Mouse (Mus musculus) monocyte, adult 2 months (primary cell): ENCODE measurements around the gene Isg15.

ENCODE experiments used
- DNase-seq, 2 experiments: peaks; one replicate each; pipeline ENCODE4 v3.0.0; 2022; ENCODE audit warnings: low spot score in 2 of 2, low read depth in 1 of 2

Isg15 gene

GRCm38 (mm10) chr4:156203413-156204131 is 3.0 kb upstream of the Isg15 start:
- no peak for DNase-seq

- peak in 1 of 2 experiments; percentile 58 for DNase-seq
Measured at GRCm38 (mm10) chr4:156203001-156203412, 2.4 kb upstream of the Isg15 start, which contains the start of gene AW011738. AW011738 (plus strand) TSS chr4:156203304.

- DNase-seq = no peak
Measured at GRCm38 (mm10) chr4:156202462-156202893, 1.9 kb upstream of the Isg15 start.

- DNase-seq = peak; percentile 73 to 87
Measured at GRCm38 (mm10) chr4:156197829-156198205, 2.8 kb downstream of the Isg15 start.

- peak in 1 of 2 experiments; percentile 19 for DNase-seq
Measured at GRCm38 (mm10) chr4:156197131-156197828, 3.3 kb downstream of the Isg15 start, which contains the start of gene Agrn. Agrn (minus strand) TSS chr4:156197488.

GRCm38 (mm10) chr4:156195927-156196870 is 4.4 kb downstream of the Isg15 start:
- DNase-seq = no peak

GRCm38 (mm10) chr4:156194346-156194745 is 6.3 kb downstream of the Isg15 start:
- no peak for DNase-seq

- DNase-seq = no peak
Measured at GRCm38 (mm10) chr4:156193906-156194305, 6.7 kb downstream of the Isg15 start.

- no peak for DNase-seq
Measured at GRCm38 (mm10) chr4:156193200-156193590, 7.4 kb downstream of the Isg15 start.

GRCm38 (mm10) chr4:156192421-156193199 is 8.0 kb downstream of the Isg15 start:
- no peak for DNase-seq

- DNase-seq = no peak
Measured at GRCm38 (mm10) chr4:156188811-156189323, 11.8 kb downstream of the Isg15 start.

- DNase-seq = no peak
Measured at GRCm38 (mm10) chr4:156188162-156188810, 12.3 kb downstream of the Isg15 start.

- DNase-seq = no peak
Measured at GRCm38 (mm10) chr4:156185950-156186850, 14.4 kb downstream of the Isg15 start.

- DNase-seq = no peak
Measured at GRCm38 (mm10) chr4:156185456-156185949, 15.1 kb downstream of the Isg15 start.

GRCm38 (mm10) chr4:156184291-156184954 is 16.2 kb downstream of the Isg15 start:
- DNase-seq = no peak

- DNase-seq = no peak
Measured at GRCm38 (mm10) chr4:156183747-156184146, 16.9 kb downstream of the Isg15 start.

GRCm38 (mm10) chr4:156177630-156178029 is 23.0 kb downstream of the Isg15 start:
- DNase-seq = no peak

- DNase-seq = no peak
Measured at GRCm38 (mm10) chr4:156171828-156172227, 28.8 kb downstream of the Isg15 start.
